Mouse (Mus musculus) urinary bladder, postnatal 4 days (tissue): Measurements from ENCODE around the gene Irak4.

Experiments used
- DNase-seq, 2 experiments: peaks; one replicate each; pipeline ENCODE4 v3.0.0; 2021 to 2022; ENCODE audit warnings: low spot score in 2 of 2

Irak4 gene

DNA sequence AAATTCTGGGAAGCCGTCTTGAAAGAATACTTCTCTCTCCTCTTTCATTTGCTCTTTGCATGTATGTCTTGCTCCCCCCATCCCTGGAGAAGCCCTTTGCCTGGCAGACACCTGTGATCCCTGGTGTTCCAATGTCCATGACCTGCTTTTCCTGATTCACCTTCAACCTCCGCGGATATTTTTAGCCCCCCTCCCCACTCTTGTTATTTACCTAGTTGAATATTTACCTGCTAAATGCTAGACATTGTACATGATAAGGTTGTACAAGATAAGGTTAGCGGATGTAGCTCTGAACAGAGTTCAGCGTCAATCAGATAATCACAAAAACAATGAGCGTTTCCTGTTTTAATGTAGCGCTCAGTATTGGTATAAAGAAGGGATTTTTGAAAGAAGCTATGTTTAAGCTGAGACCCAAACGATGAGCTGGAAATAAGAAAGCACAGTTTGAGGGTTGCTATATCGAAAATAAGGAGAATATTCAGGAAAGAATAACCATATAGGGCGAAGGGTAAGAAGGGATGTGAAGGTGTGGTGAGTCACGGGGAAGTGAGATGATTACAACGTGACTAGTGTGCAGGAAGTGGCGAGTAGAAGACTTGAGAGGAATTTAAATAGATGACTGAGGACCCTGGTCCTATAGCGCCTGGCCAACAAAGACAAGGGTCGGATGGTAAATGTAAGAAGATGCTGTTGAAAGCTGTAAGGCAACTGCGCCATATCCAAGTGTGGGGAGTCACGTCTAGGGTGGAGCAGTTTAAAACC, 15.6 kb downstream of the Irak4 start:
- DNase-seq, result no peak

DNA sequence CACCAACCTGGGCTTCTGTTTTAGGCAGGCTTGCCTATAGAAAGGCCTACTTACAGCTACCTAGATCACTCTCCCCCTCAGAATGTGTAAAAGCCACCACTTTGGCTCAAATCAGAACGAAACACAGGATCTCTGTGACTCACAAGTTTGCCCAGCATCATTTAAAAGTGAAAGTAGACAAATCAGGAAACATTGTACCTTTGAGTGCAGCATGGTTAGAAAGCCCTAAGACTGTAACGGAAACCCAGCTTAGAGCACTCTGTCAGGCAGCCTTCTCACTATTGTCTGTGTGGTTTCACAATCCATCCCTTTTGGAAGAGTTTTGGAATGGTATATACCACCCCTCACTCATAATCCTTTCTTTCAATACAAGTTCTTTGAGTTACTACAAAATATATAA, 21.5 kb downstream of the Irak4 start:
- no peak for DNase-seq

DNA sequence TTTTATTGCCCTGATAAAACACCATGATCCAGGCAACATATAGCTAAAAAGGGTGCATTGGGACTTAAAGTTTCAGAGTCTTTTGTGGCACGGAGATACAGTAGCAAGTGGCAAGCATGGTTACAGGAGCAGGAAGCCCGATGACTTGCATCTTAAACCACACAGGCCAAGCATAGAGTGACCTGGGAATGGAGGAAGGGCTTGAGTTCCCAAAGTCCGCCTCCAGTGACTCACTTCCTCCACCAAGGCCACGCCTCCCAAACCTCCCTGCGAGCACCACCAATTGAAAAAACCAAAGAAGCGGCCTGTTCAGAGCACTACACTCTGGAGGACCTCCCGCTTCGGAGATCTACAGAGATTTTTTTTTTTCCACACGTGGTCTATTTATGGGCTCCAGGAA, 22.4 kb downstream of the Irak4 start:
- no peak for DNase-seq

DNA sequence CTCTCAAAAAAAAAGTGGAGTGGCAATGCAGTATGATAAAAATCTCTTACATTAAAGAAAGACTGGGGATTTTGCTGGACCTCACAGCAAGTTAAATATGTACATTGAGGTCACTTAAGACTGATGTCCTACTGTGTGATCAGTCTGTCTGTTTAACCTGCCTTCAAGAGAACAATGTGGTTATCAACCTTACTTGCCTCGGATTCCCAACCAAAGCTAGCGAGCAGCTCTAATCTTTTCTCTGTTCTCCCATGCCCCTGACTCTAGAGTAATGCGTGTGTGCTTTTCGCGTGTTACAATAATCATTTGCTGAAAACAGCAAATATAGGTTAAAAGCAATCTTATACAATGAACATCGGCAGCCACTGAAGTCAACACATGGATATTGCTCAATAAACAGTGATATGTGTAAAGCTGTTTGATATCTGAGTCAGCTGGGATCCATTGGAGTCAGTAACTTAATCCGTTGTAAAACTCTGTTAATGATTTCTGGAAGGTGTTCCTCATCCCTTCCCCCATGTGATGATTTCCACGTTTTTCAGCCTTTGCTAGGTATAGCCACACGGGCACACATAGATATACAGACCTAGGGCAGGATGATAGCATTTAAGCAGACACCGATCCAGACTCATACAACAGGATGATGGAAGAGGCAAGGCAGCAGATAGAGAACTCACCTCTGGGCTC, 25.2 kb downstream of the Irak4 start:
- no peak for DNase-seq

DNA sequence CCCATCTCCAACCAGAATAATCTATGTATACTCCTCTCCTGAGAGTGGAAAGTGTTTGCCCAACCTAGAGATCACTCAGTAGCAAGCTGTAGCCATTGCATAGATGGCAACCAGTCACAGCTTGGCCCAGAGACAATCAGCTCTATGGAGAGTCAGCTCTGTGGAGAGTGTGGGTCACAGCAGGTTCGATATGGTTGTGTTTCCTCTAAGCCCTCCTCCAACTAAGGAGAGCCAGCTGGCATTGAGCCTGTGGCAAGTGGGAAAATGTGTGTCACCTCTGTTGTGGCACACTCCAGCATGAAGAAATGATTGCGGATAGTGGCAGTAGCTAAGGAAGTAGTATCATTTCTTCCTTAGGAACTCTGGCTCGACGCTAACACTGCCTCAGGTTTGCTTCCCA, 28.1 kb downstream of the Irak4 start:
- no peak for DNase-seq

DNA sequence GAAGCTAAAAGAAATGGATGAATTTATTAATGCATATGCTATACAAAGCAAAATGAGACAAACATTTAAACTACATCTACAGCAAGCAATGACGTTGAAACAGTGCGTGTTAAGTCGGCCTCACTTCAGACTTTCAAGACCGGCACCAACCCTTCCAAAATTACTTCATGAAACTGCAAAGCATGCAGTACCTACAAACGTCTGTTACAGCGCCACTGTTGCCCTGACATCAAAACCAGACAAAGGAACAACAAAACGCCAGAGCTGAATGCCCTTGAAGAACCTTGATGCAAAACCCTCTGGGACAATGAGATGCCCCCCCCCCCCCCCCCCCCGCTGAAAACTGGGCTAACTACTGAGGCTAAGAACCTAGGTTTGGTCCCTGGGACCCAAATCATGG, 29.3 kb downstream of the Irak4 start:
- no peak for DNase-seq

DNA sequence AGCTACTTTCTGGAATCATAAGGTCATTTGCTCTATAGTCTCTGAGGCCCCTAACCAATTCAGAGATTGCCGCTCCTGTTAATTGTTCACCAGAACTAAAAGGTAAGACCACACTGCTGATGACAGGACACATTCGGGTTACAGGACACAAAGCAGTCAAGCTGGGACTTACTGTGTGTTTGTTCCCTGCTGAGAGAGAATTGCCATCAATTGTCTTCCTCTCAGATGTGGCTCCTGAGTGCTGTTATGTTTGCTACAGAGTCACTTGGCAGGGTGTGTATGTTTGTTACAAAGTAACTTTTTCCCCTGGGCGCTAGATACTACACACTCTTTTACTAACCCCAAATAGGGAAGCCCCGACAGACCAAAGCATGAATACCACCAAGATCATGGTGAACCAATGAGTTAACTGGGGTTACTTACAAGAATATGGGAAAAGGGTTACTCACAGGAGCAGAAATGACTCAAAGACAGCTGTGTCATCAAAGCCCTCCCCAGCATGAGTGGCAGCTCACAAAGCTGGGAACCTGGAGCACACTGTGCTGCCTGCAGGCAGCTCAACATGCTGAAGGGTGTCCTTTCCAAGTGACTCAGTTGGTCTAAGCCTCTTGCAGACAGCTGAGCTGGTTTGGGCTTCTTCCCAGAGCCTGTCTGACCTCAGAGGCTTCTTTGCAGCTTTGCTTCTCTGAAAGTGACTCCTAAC, 31.3 kb downstream of the Irak4 start:
- DNase-seq, result no peak

DNA sequence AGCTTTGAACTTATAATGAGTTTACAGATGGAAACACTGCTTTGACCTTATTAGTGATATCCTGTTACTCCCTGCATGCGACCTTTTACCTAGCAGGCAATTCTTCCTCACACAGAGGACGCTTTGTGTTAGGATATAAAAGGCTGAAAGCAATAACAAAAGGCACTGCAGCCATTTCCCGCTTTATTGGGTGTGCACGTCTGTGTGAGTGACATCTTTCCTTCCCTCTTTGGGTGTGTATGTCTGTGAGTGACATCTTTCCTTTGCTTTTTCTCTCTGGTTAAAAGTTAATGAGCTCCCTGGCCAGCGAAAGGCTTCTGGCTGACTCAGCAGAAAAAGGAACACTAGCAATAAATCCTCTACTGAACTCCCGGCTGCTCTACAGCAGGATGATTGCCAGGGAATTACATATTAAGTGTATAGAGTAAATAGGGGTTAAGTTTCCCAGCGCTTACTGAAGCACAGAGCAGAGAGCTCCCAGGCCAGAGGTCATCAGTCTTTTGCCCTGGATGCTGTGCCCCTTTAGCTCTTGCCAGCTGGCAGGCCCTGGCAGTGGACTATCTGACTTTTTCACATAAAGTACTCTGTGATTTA, 38.7 kb downstream of the Irak4 start:
- DNase-seq, result no peak

DNA sequence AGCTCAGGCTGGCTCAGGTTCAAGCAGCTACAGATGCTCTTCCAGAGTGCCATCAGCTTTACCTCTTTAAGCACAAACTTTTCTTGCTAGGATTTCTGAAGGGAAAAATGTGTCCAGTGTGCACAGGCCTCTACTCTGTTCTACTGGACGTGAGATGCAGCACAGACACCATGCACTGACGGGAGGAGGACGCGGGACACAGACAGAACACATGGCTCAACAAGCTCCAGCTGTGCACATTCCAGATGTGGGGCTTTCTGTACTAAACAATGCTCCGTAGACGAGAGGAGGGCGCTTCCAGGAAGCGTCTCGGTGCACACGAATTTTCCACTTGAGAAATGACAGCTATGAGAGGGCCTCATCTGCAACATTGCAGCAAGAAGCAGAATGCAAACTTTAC, 39.7 kb downstream of the Irak4 start:
- DNase-seq, result no peak

DNA sequence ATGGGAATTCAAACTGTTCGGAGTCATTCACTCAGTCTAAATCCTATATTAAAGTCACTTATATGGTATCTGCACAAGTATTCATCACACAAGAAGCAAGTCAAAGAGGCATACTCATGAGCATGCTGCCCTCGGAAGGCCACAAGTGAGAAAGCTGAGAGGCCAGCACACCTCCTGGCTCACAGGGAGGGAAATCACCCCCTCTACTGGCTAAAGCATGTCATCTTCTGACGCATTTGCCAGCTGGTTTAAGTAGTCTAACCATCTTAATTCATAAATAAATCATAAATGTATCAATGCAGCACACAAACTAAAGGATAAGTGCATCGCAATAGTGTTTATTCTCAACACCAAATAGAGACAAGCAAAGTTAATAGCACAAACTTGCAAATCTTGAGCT, 41.3 kb downstream of the Irak4 start:
- no peak for DNase-seq

DNA sequence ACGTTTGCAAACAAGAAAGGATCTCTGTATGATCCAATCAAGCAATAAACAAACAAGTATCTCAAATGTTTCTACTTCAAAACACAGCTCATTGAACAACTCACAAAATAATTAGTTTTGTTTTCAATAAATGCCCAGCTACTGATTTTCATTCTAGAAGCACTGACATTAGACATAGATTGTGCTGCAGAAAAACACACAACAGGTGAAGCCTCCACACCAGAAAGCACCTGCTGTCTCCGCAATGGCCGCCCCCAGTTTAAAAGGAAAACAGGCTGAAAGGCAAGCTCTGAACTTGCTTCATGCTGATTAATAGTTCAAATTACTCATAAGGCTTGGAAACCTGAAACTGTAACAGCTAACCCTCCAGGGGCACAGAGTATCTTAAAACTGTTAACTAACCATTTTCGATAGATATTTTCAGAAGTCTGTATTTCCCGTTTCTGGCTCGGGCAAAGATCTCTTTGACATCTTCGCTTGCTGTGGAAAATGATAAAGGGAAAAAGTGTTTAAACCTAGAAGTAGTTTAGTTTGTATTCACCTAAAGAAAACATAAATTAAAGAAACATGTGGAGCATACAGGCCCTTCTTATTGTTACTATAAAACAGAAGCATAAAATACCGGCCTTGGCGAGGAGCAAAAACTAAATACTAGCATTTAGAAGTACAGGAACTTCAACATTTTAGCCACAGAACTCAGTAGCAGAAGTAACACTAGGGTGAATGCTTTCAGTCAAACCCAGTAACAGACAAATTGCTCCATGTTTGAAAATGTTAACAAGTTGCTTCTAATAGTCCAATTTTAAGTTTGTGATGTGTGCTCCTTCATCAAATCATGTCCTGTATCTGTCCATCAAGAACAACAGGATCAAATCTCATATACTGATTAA, 44.6 kb downstream of the Irak4 start:
- DNase-seq, result no peak

DNA sequence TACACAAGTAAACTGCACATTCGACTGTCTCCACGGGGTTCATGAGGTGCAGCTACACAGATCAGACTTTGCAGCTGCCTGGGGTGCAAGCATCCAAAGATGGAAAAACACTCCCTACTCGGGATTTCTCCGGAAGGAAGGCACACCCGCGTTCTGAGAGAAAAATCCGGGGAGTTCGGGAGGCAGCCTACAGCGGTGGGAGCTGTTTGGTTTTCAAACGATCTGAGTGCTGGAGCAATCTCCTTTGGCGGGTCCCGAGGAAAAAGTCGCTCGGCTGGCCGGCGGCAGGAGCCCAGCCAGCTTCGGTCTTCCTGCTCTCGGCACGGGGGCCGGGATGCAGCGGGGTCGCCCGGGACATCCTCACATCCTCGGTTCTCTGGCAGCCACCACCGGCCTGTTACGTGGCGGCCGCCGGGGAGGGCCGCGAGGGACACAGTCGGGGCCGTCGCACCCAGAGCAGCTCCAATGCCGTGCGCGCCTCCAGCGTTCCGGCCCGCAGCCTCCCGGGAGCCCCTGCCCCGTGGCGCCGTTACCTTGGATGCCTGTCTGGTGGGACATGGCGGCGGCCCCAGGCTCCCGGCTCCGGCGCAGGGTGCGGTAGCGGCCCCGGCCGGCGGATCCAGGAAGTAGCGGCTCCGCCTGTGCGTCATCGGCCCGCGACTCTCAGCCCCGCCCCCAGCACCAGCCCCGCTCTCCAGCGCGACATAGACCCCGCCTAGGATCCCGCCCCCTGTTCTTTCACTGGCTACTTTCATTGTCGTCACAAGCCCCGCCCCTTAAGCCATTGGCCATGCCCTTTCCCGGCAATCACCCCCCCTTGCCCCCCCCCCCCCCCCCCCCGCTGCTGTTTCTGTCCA, 46.0 kb downstream of the Irak4 start, which contains the start of gene Twf1:
Gene Twf1 (minus strand): TSS at position 671 of the 857 bp plus-strand sequence.
- peak; percentile 96 to 99 for DNase-seq

DNA sequence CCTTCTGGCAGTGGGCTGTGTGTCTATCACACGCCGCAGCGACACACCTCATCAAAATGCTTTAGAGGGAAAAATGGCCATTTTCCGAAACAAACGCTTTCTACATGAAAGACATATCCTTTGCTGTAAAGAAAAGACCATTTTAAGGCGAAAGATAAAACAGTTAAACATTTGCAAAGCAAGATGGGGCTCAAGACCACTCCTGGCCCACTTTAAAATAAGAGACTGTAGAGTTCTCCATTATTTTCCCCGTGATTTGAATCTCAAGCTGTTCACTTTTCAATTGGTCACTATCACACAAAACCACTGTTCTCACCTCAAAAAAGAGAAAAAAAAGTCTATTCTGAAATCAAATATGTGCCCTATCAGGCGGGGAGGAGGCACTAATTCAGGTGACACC, 46.6 kb downstream of the Irak4 start:
- DNase-seq, result no peak

DNA sequence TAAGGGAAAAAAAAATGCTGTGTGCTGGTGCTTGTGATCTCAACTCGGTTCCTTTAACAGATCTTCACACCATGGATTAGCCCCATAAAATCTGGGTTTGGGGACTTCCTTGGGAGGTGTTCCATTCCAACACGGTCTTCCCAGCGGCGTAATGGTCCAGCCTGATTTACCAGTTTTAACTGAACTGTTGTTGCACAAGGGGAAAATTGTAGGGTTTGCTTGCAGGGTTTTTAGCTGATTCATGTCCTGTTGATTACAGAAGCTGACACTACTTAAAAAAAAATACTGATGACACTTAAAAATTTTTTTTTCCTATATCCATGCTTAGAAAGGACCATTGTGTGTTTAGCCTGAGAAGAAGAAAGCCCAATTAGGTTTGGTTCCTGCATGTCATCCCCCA, 47.9 kb downstream of the Irak4 start:
- DNase-seq, result no peak

DNA sequence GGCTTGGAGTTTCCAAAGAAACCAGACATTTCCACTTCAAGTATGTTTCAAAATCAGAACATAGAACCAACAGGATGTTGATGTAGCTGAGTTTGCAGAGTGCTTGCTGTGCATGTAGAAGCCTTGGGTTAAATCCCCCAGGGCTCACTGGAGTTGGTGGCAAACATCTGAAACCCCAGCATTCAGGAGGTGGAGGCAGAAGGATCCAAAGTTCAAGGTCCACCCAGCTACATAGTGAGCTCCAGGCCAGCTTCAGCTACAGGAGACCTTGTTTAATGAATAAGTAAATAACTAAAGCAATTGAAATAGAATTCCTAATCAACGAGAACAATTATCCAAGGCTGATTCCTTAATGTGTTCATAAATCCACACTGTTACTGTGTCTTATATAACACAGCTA, 50.1 kb downstream of the Irak4 start:
- DNase-seq, result no peak

DNA sequence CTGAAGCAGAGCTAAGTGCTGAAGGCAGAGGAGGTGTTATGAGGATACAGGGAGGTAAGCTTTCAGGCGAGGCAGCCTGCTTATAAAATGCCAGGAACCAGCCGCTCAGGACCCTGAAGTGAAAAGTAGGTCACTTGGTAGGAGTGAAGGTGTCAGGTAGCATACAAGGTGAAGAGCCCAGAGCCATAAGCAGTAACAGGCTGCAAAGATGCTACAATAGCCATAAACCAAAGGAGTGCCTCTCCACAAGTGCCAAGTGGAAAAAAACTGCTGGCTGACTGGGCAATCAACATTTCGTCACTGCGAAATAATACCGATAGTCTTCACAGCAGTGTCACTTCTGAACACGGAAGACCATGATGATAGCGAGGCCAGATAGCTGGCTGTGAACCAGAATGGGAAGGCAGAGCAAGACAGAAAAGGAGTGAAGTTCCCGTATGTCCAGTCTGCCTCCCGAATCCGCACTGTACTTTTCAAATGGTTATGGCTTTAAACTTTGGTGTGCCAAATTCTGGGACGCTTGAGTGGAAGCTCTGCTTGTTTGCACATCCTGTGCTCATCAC, 56.8 kb downstream of the Irak4 start:
- DNase-seq, result no peak

DNA sequence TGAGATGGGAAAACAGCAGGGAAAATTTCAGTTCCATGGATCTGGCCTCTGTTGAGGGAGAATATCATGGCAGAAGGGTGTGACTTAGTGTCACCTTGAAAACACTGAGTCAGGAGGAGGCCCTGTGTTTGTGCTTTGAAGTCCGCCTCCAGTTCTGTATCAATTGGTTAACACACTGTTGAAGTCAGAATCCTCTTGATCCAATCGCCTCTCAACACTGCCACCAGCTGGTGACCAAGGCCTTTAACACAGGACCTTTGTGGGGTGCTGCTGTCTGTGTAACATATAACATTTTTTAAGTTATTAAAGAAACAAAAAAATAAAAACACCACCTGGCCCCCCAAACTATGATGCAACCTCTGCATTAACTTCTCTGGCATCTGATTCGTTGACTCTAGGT, 57.9 kb downstream of the Irak4 start:
- DNase-seq, result no peak

DNA sequence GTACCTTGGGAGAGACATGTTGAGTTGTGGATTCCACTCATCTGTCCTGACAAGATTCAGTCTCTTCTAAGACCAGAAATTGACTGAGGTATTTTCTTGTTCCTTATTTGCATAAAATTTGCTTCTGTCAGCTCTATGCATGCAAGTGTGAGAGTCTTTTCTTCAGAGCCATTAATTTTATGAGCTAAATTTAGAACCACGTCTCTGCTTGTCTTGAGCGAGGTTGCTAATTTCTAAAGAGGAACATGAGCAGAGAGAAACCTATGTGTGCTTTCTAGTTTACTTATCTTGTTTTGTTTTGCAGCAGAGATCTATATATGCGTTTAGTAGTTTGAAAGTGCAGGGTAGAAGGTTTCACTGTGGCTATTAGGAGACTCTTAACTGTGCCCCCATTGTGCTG, 59.0 kb downstream of the Irak4 start:
- no peak for DNase-seq

DNA sequence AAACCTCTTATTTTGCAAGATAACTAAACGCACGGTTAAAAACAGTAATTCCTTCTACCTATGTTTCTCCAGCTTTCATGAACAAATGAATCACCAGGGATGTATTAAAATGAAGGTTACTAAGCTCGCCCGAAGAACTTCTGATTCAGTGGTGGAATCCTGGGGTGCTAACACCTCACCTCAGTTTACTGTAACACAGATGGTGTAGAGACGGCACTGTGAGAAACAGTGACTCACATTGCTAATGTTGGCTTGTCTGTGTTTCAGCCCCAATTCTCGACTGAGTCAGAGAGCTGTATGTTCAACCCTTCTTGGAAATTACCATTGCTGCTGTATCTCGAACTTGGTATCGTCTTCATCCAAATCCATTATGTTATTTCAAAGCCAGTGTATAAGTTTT, 64.3 kb downstream of the Irak4 start:
- no peak for DNase-seq

DNA sequence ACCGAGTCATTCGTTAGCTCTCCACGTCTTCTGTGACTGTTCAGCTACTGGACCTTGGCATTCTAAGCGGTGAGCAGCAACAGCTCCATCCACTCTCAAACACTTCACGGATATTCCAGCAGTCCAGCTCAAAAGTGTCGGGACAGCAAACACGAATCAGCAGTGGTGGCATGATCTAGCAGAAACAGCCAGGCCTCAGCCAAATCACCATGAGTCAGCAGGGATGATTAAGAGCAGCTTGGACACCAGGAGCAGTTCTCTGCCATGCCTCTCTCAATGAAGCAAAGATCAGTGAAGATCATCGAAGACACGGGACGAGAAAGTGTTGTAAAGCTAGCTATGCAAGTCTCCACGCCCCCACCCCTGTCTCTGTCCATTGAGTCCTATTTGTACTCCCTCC, 72.6 kb downstream of the Irak4 start:
- no peak for DNase-seq
